Mouse (Mus musculus) adrenal gland, adult 8-10 months (tissue): Measurements from ENCODE around the gene Pla2g2f. TPM values are rescaled to one million over a fixed set of nuclear protein-coding genes. Genes with fewer than 3 reads are reported as not detected.

Experiments used
- DNase-seq: peaks from one replicate; pipeline ENCODE4 v3.0.0; 2022
- total RNA-seq, 4 experiments: library from RNA; stranded (reverse); gene quantifications; 2 replicates each; pipeline ENCODE4 v1.2.4; 2022

Pla2g2f gene
- total RNA-seq, 4 experiments from 2014 or later: 27.9 to 46.9 (median 39.1) TPM

DNA sequence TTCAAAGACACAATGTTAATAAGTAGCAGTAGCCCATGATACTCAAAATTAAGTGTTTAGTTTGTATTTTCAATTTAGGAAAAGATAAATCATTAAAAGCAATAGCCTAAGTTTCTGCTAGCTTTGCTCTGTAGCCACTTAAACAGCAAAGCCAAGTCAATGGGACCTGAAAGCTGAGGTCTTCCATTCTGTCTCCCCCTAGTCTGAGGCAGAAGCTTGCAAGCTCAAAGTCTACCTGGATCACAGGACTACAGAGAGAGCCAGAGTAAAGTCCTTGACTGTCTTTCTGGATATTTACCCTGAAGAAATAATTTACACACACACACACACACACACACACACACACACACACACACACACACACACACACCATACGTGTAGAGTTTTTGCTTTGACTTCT, 43.2 kb downstream of the Pla2g2f start:
- no peak for DNase-seq

- no peak for DNase-seq
Observed at GRCm38 (mm10) chr4:138712621-138713020, 44.8 kb downstream of the Pla2g2f start.

DNA sequence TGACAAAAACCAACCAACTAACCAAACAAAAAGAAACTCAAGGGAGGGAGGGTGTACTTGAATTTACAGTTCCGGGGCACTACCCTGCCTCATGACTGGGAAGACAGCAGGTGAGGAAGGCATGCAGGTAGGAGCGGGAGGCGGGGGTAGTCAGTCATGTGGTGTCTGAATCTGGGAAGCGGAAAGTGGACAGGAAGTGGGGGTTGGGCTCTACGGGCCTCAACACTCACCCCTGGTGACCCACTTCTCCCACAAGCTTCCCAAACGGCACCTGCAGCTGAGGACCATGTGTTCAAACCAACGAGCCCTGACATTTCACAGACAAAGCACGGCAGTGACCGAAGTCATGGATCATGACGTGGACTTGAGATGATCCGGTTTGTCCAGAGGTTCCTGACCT, 45.3 kb downstream of the Pla2g2f start:
- no peak for DNase-seq

- no peak for DNase-seq
Observed at GRCm38 (mm10) chr4:138711051-138711820, 46.2 kb downstream of the Pla2g2f start.

GRCm38 (mm10) chr4:138710633-138711032, 46.8 kb downstream of the Pla2g2f start:
- no peak for DNase-seq

DNA sequence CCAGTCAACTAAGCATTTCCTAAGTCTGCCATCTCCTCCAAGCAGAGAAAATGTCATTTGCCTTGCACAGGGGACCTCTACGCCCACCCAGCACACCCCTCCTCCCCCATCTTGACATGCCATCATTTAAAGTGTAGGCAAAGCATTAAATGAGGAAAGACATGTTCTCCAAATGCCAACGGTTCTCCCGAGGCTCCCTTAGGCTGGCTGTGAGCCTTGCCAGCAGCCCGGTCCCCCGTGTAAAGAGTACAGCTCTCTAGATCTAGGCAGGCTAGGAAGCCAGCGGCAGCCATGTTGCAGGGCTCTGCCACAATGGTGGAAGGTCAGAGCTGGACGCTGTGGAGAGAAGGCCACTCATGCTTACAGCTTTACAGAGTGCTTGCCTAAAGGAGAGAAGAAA, 47.5 kb downstream of the Pla2g2f start:
- DNase-seq: no peak

DNA sequence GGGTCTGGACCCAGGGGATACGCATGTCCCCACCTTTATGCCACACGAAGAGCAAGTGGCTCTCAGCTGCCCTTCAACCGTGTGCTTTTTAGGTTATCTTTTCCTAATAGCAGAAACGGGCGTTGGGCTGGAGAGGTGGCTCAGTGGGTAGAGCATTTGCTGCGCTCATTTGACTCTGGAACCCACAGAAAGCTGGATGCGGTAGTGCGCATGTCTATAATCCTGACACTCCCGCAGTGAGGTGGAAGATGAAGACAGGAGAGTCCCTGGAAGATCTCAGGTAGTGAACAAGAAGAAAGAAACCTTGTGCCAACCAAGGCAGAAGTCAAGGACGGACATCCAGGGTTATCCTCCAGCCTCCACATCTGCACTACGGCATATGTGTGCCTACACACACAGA, 48.2 kb downstream of the Pla2g2f start:
- DNase-seq: no peak

- DNase-seq: peak; percentile 35
Observed at GRCm38 (mm10) chr4:138708636-138709035, 48.8 kb downstream of the Pla2g2f start.

DNA sequence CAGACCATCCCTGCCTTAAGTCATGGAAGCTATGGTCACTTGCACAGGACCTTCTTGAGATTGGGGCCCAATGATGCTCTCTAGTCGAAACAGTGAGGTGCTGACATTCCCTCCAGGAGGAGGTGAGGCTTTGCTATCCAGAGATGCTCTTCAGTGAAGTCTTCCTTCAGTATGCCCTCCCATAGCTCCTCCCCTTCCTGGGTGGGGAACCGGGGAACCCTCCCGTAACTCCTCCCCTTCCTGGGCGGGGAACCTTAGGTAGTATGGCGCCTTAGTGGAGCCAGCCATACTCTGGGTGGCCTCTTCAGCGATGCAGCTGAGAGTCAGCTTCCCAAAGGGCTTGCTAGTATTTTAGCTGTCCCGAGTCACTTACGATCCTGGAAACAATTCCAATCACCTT, 50.8 kb downstream of the Pla2g2f start:
- no peak for DNase-seq

DNA sequence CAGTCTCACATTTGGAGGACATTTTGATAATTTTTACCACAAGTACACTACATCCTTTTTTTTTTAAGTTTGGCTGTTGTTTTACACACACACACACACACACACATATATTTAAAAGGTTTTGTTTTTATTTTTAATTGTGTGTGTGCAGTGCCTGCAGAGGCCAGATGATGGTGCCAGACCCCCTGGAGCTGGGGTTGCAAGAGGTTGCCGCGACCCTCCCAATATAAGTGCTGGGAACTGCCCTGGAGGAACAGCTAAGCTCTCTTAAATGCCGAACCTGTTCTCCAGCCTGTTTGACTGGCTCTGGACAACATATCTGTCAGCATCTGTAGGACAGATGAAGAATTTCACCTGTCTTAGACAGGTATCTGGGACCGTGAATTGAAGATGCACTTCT, 53.3 kb downstream of the Pla2g2f start:
- DNase-seq: no peak

DNA sequence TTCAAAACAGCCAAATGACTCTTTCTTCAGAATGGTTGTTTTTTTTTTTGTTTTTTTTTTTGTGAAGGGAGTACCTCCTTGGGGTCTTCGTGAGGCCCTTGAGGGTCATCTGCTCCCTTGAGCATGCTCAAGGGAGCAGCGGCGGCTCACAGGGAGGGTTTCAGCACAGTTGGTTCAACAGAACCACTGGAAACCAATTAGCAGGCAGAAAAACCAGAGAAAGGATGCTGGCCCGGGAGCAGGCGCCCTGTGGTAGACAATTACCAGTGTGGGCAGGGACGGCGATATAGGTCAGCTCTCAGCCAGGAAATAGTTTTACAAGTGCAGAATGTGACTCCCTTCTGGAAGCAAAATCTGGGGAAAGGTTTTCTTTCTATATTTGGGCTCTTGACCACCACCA, 53.8 kb downstream of the Pla2g2f start:
- DNase-seq: no peak

DNA sequence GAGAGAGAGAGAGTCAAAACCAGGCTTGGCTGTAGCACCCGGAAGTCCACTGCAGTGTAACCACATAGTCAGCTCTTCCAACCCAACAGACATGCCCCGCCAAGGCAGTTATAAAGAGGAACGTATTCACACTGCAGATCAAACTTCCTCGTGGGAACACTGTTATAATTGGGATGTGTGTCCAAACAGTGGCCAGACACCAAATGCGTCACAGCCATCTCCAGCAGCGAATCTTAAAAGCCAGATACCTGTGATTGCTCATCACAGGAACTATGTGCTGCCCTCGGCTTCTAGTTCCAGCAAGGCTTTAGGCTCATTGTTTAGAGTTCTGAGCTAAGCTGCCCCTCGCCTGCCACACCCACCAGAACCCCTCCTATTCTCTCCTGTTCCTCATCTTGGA, 54.9 kb downstream of the Pla2g2f start:
- no peak for DNase-seq

GRCm38 (mm10) chr4:138702031-138702430, 55.4 kb downstream of the Pla2g2f start:
- no peak for DNase-seq

- DNase-seq: no peak
Observed at GRCm38 (mm10) chr4:138701111-138701510, 56.3 kb downstream of the Pla2g2f start.

Other genes with a start within 250 kb of the Pla2g2f start
- gene Vwa5b1, start 121.7 kb downstream of the Pla2g2f start, total RNA-seq: under 1 TPM in 1 of 4 experiments, not detected in 3; 0.06 TPM
- gene Pla2g2c, start 32.8 kb downstream of the Pla2g2f start, total RNA-seq: under 1 TPM in 3 of 4 experiments, not detected in 1; 0.52 to 0.81 (median 0.68) TPM
- gene Ubxn10, start 20.5 kb downstream of the Pla2g2f start, total RNA-seq: 1 to 10 TPM; 1.0 to 3.9 (median 2.3) TPM
- 1 to 10 TPM; 1.8 to 4.1 (median 2.8) TPM for gene Pla2g2d, start 18.1 kb upstream of the Pla2g2f start, total RNA-seq
- 10 to 100 TPM; 13.3 to 43.8 (median 24.8) TPM for gene Pla2g5, start 105.9 kb upstream of the Pla2g2f start, total RNA-seq
- not detected for gene Gm13030, start 116.3 kb upstream of the Pla2g2f start, total RNA-seq
- 1 to 10 TPM in 2 of 4 experiments, under 1 TPM in 2; 0.46 to 2.9 (median 0.86) TPM for gene Pla2g2e, start 120.3 kb upstream of the Pla2g2f start, total RNA-seq
- gene Otud3, start 156.3 kb upstream of the Pla2g2f start, total RNA-seq: 10 to 100 TPM; 10.6 to 11.7 (median 11.3) TPM
- not detected for gene Rnf186, start 209.5 kb upstream of the Pla2g2f start, total RNA-seq
- 10 to 100 TPM; 19.1 to 23.0 (median 21.1) TPM for gene Tmco4, start 215.3 kb upstream of the Pla2g2f start, total RNA-seq